Mouse (Mus musculus): Measurements from ENCODE around the gene Gpatch2l.

The Gpatch2l gene

DNA sequence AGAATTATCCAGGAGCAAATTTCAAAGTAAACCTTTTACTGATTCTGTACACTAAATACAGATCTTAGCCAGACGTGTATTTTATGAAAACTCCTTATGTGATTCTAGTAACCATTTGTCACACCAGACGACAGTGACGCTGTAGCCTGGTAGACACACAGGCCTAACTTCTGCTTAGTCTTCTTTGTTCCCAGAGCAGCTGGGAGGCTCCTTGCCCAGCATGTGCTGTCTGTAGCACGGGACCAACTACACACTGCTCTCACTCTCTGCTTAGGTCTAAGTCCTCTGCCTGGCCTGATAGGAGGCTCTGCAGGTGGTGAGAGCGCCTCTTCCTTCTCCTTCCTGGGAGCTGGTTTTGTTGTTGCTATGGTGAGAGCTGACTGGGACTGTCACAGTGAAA lies 35.2 kb downstream of the Gpatch2l start:
- no peak for DNase-seq (ENCODE audit: low spot score)

DNA sequence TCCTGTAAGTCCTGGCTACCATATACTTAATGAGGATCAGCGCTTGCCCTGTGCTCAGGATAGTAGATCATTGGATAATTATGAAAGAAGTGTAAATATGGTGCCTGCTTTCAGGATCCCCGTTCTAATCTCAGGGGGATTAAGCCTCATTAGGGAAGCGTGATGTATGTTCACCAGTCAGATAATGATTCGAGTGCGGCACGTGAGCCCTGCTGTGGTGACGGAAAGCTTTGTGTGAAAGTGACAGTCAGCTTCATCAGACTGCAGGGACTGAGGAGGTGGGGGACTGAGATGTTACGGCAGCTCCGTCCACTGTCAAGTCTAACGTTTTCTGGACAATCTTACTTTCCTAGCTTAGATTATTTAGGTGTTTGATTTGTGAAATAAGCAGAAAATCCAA lies 38.3 kb downstream of the Gpatch2l start:
- DNase-seq (ENCODE audit: low spot score) = no peak

DNA sequence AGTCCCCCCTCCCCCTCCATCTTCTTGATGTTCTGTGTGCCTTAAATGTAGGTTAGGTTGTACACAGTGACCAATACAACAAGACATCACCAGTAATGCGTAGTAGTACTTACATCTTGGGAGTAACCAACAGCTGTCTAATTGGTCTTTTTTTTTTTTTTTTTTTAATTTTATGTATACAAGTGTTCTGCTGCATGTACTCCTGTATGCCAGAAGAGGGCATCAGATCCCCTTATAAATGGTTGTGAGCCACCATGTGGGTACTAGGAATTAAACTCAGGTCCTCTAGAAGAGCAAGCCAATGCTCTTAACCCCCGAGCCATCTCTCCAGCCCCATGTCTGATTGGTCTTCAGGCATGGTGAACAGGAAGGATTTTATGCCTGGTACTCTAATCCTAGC lies 44.0 kb downstream of the Gpatch2l start:
- no peak for DNase-seq (ENCODE audit: low spot score)

DNA sequence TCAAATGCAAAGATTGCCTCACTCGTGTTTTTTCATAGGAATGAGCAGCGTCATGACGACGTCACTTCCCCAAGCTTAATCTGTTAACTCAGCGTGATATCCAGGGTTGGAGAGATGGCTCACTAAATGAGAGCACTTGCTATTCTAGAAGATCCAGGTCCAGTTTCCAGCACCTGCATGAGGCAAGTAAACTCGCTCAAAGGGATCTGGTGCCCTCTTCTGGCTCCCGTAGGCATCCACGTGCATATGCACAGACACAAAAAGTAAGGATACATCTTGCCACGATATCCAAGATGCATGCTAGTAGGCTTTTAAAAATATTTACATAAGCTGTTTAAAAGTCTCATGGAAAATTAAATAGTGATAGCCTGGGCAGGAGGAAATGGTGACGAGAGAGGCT lies 55.8 kb downstream of the Gpatch2l start:
- DNase-seq (ENCODE audit: low spot score) = no peak

DNA sequence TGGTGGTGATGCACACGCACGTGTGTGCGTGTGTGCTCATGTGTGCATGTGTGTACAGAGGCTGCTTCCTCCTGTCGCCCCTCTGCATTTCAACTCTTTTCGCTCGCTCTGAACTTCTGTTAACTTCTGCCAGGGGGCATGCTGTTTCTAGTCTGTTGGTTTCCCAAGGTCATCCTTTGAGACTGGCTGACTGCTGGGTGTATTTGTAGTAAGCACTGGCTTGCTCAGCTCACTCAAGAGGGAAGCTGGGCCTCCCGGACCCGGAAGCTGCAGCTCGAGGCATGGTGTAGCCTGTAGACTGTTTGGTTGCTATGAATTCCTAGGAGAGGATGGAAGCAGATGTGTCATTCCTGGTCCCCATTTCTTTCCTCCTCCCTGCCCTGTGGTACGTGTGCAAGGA lies 61.3 kb downstream of the Gpatch2l start:
- DNase-seq (ENCODE audit: low spot score) = no peak

DNA sequence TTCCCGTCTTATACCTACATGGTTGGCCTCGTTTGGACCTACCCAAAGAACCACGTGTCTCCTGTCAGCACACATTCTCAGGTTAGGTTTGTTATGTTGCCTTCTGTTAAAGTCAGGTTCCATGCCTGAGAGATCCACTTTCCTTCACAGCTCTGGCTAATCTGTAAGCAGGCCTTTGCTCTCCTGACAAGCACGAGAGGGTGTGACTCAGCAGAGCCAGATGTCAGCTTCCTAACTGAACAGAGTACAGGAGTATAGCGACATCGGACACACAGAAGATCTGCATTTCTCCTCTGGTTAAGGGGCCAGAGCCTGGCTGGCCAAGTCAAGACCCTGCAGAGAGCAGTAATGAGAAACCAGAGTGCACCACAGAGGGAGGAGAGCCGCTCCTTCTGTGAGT lies 63.4 kb downstream of the Gpatch2l start:
- DNase-seq (ENCODE audit: low spot score) = no peak

DNA sequence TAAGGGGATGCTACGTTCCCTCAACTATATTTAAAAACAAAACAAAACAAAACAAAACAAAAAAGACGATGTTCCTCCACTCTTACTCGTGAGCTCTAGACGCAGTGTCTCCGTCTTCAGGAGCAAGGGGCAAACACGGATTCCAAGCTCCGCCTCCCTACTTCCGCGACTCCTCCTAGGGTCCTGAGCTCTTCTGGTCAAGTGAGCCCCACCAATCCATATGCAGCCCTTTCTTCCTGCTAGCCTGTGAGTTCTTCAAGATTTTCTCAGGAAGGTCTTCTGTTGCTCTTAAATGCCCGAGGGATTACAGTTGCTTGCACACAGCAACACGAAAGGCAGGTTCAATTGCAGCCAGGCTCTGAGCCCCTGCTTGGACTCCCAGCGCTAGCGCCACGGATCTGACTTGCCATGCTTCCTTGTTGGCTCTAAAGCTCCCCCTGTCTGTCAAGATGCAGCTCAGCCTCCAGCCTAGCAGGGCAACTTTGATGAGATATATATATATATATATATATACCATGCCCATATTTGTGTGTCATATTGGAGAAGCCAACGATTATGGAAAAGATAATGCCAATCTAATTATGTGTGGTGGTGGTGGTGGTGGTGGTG lies 64.1 kb downstream of the Gpatch2l start:
- DNase-seq (ENCODE audit: low spot score) = peak; percentile 16

DNA sequence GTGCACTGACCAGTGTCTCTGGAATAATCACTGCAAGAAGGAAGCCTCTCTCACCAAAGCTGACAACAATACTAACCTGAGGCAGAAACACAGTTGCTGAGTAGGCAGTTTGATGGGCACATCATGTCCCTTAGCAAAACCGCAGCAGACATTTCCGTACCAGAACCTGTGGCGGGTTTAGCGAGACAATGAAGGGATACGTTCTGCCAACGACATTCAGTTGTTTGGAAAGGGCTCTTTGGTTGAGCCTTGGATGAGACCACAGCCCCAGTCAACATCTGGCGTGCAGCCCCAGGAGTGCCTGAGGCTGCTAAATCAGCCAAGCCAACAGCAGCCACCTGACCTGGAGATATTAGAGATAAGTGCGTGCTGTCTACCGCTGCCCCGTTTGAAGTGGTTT lies 67.8 kb downstream of the Gpatch2l start:
- DNase-seq (ENCODE audit: low spot score) = no peak

DNA sequence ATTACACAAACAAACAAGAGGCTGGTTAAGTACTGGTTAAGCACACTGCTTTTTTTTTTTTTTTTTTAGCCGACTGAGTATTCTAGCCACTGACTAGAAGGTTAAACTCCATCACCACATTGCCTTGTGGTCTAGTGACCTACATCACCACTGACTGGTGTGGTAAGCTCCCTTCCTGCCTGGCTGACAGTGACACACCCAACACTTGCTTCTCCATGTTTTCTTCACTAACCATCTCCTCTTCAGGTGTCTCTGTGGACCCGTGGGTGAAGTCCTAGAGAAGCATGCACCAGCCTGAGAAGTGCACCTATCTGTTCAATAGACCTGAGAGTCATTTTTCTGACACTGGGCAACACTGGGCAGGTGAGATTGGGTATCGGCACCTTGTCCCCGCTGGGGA lies 68.2 kb downstream of the Gpatch2l start:
- no peak for DNase-seq (ENCODE audit: low spot score)

DNA sequence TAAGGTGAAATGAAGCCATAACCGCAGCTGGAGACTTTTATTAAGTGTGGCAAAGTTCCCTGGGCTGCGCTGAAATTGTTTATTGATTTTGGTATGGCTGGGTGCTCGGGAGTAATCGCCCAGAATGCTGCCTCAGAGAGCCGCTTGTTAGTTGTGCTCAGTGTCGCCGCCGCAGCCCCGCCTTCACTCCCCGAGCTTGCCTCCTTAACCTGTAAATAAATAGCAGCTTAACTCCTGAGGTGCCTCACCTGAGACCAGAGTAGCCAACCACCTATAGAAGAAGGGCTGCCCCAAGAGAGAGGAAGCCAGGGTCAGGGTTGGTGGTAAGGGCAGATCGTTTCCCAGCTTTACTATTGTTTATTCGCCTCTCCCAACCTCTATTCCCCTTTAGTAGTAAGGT lies 79.0 kb downstream of the Gpatch2l start:
- no peak for DNase-seq (ENCODE audit: low spot score)

DNA sequence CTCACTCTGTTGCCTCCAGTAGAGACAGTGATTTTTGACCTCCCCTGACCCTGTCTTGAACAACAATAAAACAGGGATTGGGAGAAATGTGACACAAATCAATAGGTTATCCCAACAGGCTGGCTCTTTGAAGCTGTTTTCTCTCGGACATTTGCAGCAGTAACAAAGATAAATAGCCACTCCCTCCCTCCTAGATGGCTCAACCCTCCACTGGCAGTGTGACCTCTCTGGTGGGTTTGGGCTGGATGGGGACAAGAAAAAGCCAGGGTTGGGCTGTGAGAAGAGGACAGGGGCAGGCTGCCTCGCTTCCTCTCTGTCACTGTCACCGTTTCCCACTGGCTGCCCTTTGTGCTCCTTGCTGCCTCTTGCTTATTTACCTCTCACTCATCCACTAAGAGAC lies 82.6 kb downstream of the Gpatch2l start:
- no peak for DNase-seq (ENCODE audit: low spot score)

DNA sequence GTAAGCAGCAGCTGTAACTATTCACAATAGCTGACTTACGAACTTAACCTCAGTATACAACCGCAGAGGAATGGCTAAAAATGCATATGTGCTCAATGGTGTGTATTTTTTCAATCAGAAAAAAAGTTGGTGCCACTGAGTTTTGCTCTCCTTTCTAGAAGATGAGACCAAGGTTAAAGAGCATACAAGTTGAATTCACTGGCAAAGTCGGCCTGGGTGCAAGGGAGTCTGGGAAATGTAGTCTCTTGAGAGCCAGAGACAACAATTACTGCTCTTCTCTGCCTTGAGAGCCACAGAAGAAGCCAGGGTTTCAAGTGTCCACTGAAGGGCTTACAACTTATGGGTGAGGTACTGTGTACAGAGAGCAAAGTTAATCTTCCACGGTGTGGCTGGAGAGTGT lies 88.2 kb downstream of the Gpatch2l start:
- no peak for DNase-seq (ENCODE audit: low spot score)

DNA sequence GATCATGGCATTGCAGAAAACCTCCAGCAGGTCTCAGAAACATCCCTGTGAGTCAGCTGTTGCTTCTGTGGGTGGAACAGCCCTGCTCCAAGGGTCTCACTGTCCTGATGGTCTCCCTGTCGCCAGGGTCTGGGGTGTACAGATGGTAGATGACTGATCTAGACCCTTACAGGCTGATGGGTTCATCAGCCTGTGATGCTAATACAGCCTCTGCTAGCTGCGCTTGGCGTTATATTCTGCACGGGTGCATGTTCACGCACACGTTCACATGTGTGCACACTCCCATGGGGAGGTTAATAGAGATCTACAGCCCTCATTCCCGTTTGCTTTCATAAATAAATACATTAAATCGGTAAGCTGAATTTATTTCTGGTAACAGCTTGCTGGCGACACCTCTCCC lies 89.0 kb downstream of the Gpatch2l start:
- DNase-seq (ENCODE audit: low spot score) = no peak

DNA sequence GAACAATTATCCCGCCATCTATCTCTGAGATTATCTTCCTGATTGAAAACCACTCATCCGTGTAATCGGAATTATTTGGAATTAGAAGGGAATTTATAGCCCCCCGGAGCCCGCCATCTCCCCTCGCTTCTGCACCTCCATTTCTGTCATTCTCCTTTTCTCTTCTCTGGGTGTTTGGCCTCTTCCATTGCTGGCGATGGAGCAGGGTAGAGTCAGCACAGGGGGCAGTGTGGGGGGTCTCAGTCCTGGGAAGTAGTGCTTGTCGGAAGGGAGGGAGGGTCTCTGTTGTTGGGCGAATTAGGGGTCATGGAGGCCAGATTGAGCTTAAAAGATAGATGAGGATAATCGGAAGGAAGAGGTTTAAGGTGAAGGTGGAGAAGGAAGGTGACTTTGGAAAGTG lies 89.6 kb downstream of the Gpatch2l start:
- DNase-seq (ENCODE audit: low spot score) = no peak

DNA sequence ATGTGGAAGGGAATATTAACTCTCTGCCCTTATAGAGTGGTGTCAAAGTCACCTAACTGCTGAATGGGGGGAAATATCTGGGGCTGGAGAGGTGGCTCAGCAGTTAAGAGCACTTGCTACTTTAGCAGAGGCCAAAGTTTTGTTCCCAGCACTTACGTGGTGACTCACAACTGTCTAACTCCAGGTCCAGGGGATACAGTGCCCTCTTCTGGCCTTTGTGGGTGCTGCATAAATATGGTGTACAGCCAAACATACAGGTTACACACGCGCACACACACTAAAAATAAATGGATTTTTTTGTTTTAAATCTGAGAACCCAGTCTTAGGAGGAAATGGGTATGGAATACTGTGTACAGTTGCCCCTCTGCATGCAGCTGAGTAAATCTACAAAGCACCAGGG lies 94.6 kb downstream of the Gpatch2l start:
- peak; percentile 3 for DNase-seq (ENCODE audit: low spot score)

DNA sequence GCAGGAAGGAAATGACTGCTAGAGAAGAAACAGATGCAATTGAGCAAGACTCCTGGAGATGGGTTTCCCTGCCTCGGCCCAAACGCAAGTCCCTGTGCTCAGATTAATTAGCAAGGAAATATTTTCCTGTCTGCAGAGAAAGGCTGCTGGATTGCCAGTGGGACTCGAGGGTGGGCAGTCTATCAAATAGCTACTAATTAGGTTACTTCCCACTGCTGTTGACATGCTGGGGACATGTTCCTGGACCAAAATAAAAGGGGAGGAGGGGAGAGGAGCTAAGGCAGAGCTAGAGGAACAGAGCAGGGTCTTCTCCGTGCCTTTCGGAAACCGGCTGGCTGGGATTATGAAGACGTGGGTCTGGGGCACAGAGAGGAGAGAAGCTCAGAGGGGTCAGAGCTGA lies 95.2 kb downstream of the Gpatch2l start:
- no peak for DNase-seq (ENCODE audit: low spot score)

Measured in c-Kit-positive CD71-positive TER-119-positive erythroid progenitor cells, embryonic 14.5 days (primary cell).